15 mouse cellular contexts compared by ENCODE assay signal in the genomic region with DNA sequence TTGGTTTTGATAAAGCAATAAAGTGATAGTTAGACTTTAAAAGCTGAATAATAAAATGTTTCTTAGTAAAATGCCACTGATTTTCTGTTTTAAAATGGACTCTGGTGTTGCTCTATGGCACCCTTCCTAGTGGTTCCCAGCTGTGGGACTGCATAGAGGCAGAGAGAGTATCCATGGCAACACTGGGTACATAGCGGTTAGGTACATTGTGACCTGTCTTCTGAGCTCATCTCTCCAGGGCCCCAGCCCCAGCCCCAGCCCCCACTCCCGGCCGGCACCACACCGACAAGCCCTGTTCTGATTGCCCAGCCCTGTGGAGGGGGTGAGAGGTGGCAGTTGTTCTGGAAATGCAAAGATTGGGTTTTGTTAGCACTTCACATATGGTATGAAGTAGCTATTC.
DNase-seq lines count a peak whose midpoint lies in the region; ATAC-seq and TF ChIP-seq lines count a peak whose summit lies in the region.
"Had no signal": no experiment of that assay in that cellular context is flagged by ENCODE, and none has a peak within 500 bp of the region (broad histone marks: within the 10 kb centered on the region; RNA-seq: fewer than 3 reads in every experiment).

No protein-coding gene starts in this region.

- no peak overlapping the region for H3K4me3 ChIP-seq in heart, adult 2 months
- no peak overlapping the region for H3K4me3 ChIP-seq in forebrain, postnatal 0 days (ENCODE audit: low read depth, low read length)
- no peak overlapping the region for H3K4me3 ChIP-seq in midbrain, embryonic 12.5 days
- H3K4me3 ChIP-seq in lung, adult 2 months (replicated peaks; ENCODE audit: extremely low read depth, low read depth, low read length) = no peak overlapping the region
- no peak overlapping the region for H3K4me3 ChIP-seq in kidney, adult 2 months (ENCODE audit: insufficient read depth, low read depth, low read length)
- H3K4me3 ChIP-seq: heart, embryonic 10.5 days had no signal

- TF ChIP-seq EP300 in heart, adult 2 months (IDR thresholded peaks at IDR 0.05; ENCODE audit: insufficient read depth, low read depth, low read length) = no peak

- no peaks in the 10 kb centered on the region for H3K79me2 ChIP-seq in heart, adult 2 months (replicated peaks; ENCODE audit: control insufficient read depth, insufficient read depth, low read length)

- peak; percentile 61 for DNase-seq in heart, adult 11 months
- no peak for DNase-seq in heart, adult 2 months
- DNase-seq in brain, embryonic 14.5 days (ENCODE audit: low read depth) = peak; percentile 54
- peak; percentile 10 for DNase-seq in forebrain, postnatal 0 days
- no peak for DNase-seq in T-cell, adult 2 months (ENCODE audit: low spot score)
- DNase-seq in lung, adult 2 months = no peak
- no peak for DNase-seq in kidney, adult 2 months
- DNase-seq: adrenal gland, postnatal 14 days; cerebellum, postnatal 36 days; heart, postnatal 36 days; kidney, adult 8-10 months; left cerebral cortex, postnatal 4 days; spleen, adult 18-20 months had no signal

- H3K27ac ChIP-seq in heart, adult 2 months = no peak overlapping the region
- no peak overlapping the region for H3K27ac ChIP-seq in forebrain, postnatal 0 days (ENCODE audit: low read depth, low read length)
- H3K27ac ChIP-seq in midbrain, embryonic 12.5 days (replicated peaks) = no peak overlapping the region
- no peak overlapping the region for H3K27ac ChIP-seq in kidney, adult 2 months (ENCODE audit: insufficient read depth, low read depth, low read length)
- H3K27ac ChIP-seq: heart, embryonic 10.5 days had no signal

- WGBS in heart, adult 2 months = 84% methylated on average over 4 of the region's 4 CpGs
- WGBS in forebrain, postnatal 0 days = 34% methylated on average over 4 of the region's 4 CpGs
- 22% methylated on average over 4 of the region's 4 CpGs for WGBS in midbrain, embryonic 12.5 days
- WGBS in lung, adult 2 months = 81% methylated on average over 4 of the region's 4 CpGs
- 93% methylated on average over 4 of the region's 4 CpGs for WGBS in kidney, adult 2 months

- no peaks in the 10 kb centered on the region for H3K9me3 ChIP-seq in forebrain, postnatal 0 days (ENCODE audit: low read length)
- H3K9me3 ChIP-seq in midbrain, embryonic 12.5 days = no peaks in the 10 kb centered on the region
- H3K9me3 ChIP-seq: heart, embryonic 10.5 days had no signal

- no peaks in the 10 kb centered on the region for H3K36me3 ChIP-seq in heart, adult 2 months (ENCODE audit: control insufficient read depth, insufficient read depth, low read length)
- 0 out of 2 replicates have a peak, but pooled peaks cover 5% of the 10 kb centered on the region for H3K36me3 ChIP-seq in forebrain, postnatal 0 days (ENCODE audit: insufficient read depth)
- peaks cover 11% of the 10 kb centered on the region; the same call in 1 of the 2 replicates for H3K36me3 ChIP-seq in midbrain, embryonic 12.5 days
- no peaks in the 10 kb centered on the region for H3K36me3 ChIP-seq in kidney, adult 2 months (ENCODE audit: control insufficient read depth, insufficient read depth, low read length)

- H3K9ac ChIP-seq in heart, adult 2 months (ENCODE audit: low read depth, low read length) = no peak overlapping the region
- H3K9ac ChIP-seq in forebrain, postnatal 0 days = no peak overlapping the region
- H3K9ac ChIP-seq in midbrain, embryonic 12.5 days (replicated peaks) = no peak overlapping the region

- TF ChIP-seq CTCF in heart, adult 2 months (IDR thresholded peaks at IDR 0.05) = no peak
- no peak for TF ChIP-seq CTCF in brain, embryonic 14.5 days (IDR thresholded peaks at IDR 0.05; ENCODE audit: borderline replicate concordance, extremely low read depth, insufficient read depth, insufficient read length)
- no peak for TF ChIP-seq CTCF in forebrain, postnatal 0 days (IDR thresholded peaks at IDR 0.05; ENCODE audit: low read depth)
- no peak for TF ChIP-seq CTCF in lung, adult 2 months (IDR thresholded peaks at IDR 0.05; ENCODE audit: insufficient read depth, low read length)
- TF ChIP-seq CTCF in kidney, adult 2 months (conservative IDR thresholded peaks at IDR 0.05; ENCODE audit: insufficient read depth, insufficient read length, low read depth, low read length) = no peak

- intact Hi-C loops in heart, adult 2 months (cut with DNase I) = no loop called here

- TF ChIP-seq POLR2A in heart, adult 2 months (IDR thresholded peaks at IDR 0.05; ENCODE audit: insufficient read depth, low read depth, low read length) = no peak
- no peak for TF ChIP-seq POLR2A in brain, embryonic 14.5 days (IDR thresholded peaks at IDR 0.05; ENCODE audit: borderline replicate concordance, extremely low read depth, insufficient read depth, insufficient read length, poor library complexity, severe bottlenecking)
- TF ChIP-seq POLR2A in lung, adult 2 months (IDR thresholded peaks at IDR 0.05; ENCODE audit: borderline replicate concordance, extremely low read depth, low read depth, low read length) = no peak
- no peak for TF ChIP-seq POLR2A in kidney, adult 2 months (IDR thresholded peaks at IDR 0.05; ENCODE audit: low read depth, low read length)

- H3K27me3 ChIP-seq in heart, adult 2 months (ENCODE audit: control insufficient read depth, insufficient read depth, low read length) = no peaks in the 10 kb centered on the region
- no peaks in the 10 kb centered on the region for H3K27me3 ChIP-seq in forebrain, postnatal 0 days (ENCODE audit: insufficient read depth, low read length)
- H3K27me3 ChIP-seq in midbrain, embryonic 12.5 days = no peaks in the 10 kb centered on the region
- no peaks in the 10 kb centered on the region for H3K27me3 ChIP-seq in kidney, adult 2 months (replicated peaks; ENCODE audit: control insufficient read depth, insufficient read depth, low read length)

- ATAC-seq in forebrain, postnatal 0 days = peak; percentile 82
- peak; percentile 88 for ATAC-seq in midbrain, embryonic 12.5 days (ENCODE audit: low FRiP score, low read depth)

- H3K4me1 ChIP-seq in heart, adult 2 months (ENCODE audit: control insufficient read depth, insufficient read depth, low read length) = no peaks in the 10 kb centered on the region
- no peaks in the 10 kb centered on the region for H3K4me1 ChIP-seq in forebrain, postnatal 0 days (ENCODE audit: insufficient read depth)
- H3K4me1 ChIP-seq in midbrain, embryonic 12.5 days = peaks cover 10% of the 10 kb centered on the region
- no peaks in the 10 kb centered on the region; the same call in 1 of the 2 replicates for H3K4me1 ChIP-seq in lung, adult 2 months (ENCODE audit: control insufficient read depth, insufficient read depth, low read length)
- no peaks in the 10 kb centered on the region for H3K4me1 ChIP-seq in kidney, adult 2 months (ENCODE audit: control insufficient read depth, insufficient read depth, low read length)
- H3K4me1 ChIP-seq: heart, embryonic 10.5 days had no signal

- no peak overlapping the region for H3K4me2 ChIP-seq in forebrain, postnatal 0 days (ENCODE audit: low read depth)
- no peak overlapping the region for H3K4me2 ChIP-seq in midbrain, embryonic 12.5 days (replicated peaks)

Comparison
In these comparisons a context has a peak if more than half of its experiments do, and no peak if none do; other contexts are left out.
1. DNase-seq: peak in heart, adult 11 months (single experiment), brain, embryonic 14.5 days (single experiment) and forebrain, postnatal 0 days (single experiment); none in heart, adult 2 months (0 of 2), T-cell, adult 2 months (single experiment), lung, adult 2 months (single experiment) and kidney, adult 2 months (single experiment).